10 mouse cellular contexts compared by ENCODE assay signal in the genomic region with DNA sequence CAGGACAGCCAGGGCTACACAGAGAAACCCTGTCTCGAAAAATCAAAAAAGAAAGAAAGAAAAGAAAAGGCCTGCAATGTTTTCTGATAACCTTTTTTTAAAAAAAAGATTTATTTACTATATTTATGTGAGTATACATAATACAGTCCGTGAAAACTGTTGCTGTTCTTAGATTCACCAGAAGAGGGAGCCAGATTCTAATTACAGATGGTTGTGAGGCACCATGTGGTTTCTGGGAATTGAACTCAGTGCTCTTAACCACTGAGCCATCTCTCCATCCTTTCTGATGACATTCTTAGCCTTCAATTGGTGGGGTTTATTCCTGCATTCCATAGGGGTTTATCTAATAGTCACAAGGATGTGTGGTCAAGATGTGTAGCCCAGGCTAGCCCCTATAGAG. TPM values are rescaled to one million over a fixed set of nuclear protein-coding genes. Genes with fewer than 3 reads are reported as not detected.
DNase-seq lines count a peak whose midpoint lies in the region; ATAC-seq and TF ChIP-seq lines count a peak whose summit lies in the region.
"Had no signal": no experiment of that assay in that cellular context is flagged by ENCODE, and none has a peak within 500 bp of the region (broad histone marks: within the 10 kb centered on the region; RNA-seq: fewer than 3 reads in every experiment).

No protein-coding gene starts in this region.

- H3K9me3 ChIP-seq in hindbrain, embryonic 14.5 days (ENCODE audit: control insufficient read depth, low read length) = no peaks in the 10 kb centered on the region
- H3K9me3 ChIP-seq in hindbrain, embryonic 12.5 days (replicated peaks) = no peaks in the 10 kb centered on the region
- H3K9me3 ChIP-seq: embryonic facial prominence, embryonic 12.5 days; neural tube, embryonic 12.5 days had no signal

- no peaks in the 10 kb centered on the region for H3K36me3 ChIP-seq in hindbrain, embryonic 14.5 days (replicated peaks; ENCODE audit: control insufficient read depth, insufficient read depth)
- H3K36me3 ChIP-seq in hindbrain, embryonic 12.5 days = no peaks in the 10 kb centered on the region
- H3K36me3 ChIP-seq in thymus, adult 2 months (ENCODE audit: control insufficient read depth, insufficient read depth, low read length) = no peaks in the 10 kb centered on the region
- H3K36me3 ChIP-seq: embryonic facial prominence, embryonic 12.5 days; neural tube, embryonic 12.5 days had no signal

- TF ChIP-seq CTCF in thymus, adult 2 months (IDR thresholded peaks at IDR 0.05; ENCODE audit: borderline replicate concordance, control insufficient read depth, extremely low read depth, insufficient read depth, low read length, poor library complexity) = no peak

- H3K27me3 ChIP-seq in hindbrain, embryonic 14.5 days (ENCODE audit: control insufficient read depth, insufficient read depth, low read length) = no peaks in the 10 kb centered on the region
- H3K27me3 ChIP-seq in hindbrain, embryonic 12.5 days = no peaks in the 10 kb centered on the region
- H3K27me3 ChIP-seq in thymus, adult 2 months (ENCODE audit: control insufficient read depth, insufficient read depth, low read length) = no peaks in the 10 kb centered on the region
- H3K27me3 ChIP-seq: embryonic facial prominence, embryonic 12.5 days; neural tube, embryonic 12.5 days had no signal

- H3K4me3 ChIP-seq in hindbrain, embryonic 14.5 days (replicated peaks; ENCODE audit: low read length) = no peak overlapping the region
- no peak overlapping the region for H3K4me3 ChIP-seq in hindbrain, embryonic 12.5 days
- H3K4me3 ChIP-seq in thymus, adult 2 months (ENCODE audit: control insufficient read depth, insufficient read depth, low read length) = no peak overlapping the region
- H3K4me3 ChIP-seq: embryonic facial prominence, embryonic 12.5 days; neural tube, embryonic 12.5 days had no signal

- H3K9ac ChIP-seq in hindbrain, embryonic 14.5 days = no peak overlapping the region
- H3K9ac ChIP-seq in hindbrain, embryonic 12.5 days = no peak overlapping the region
- H3K9ac ChIP-seq: embryonic facial prominence, embryonic 12.5 days; neural tube, embryonic 12.5 days had no signal

- no peak for TF ChIP-seq POLR2A in thymus, adult 2 months (IDR thresholded peaks at IDR 0.05; ENCODE audit: control insufficient read depth, extremely low read depth, insufficient read depth, low read length, poor library complexity)

- 0 out of 2 replicates have a peak, but pooled peaks cover 1% of the 10 kb centered on the region for H3K4me1 ChIP-seq in hindbrain, embryonic 14.5 days (replicated peaks; ENCODE audit: control insufficient read depth, insufficient read depth, low read length)
- H3K4me1 ChIP-seq in hindbrain, embryonic 12.5 days = 0 out of 2 replicates have a peak, but pooled peaks cover under 1% of the 10 kb centered on the region
- no peaks in the 10 kb centered on the region for H3K4me1 ChIP-seq in thymus, adult 2 months (replicated peaks; ENCODE audit: control insufficient read depth, insufficient read depth, low read length)
- H3K4me1 ChIP-seq: neural tube, embryonic 12.5 days had no signal

- peak; percentile 73 for DNase-seq in hindbrain, embryonic 14.5 days (ENCODE audit: low spot score)
- peak; percentile 63 for DNase-seq in thymus, adult 2 months
- no peak for DNase-seq in thymus, postnatal 4 days
- peak; percentile 75 for DNase-seq in c-Kit-positive CD71-negative TER-119-negative erythroid progenitor cells, embryonic 14.5 days (ENCODE audit: low read depth)
- DNase-seq in mesoderm, embryonic 11.5 days (ENCODE audit: low read depth, low spot score) = peak; percentile 65
- no peak for DNase-seq in urinary bladder, adult 2 months (ENCODE audit: low spot score)
- DNase-seq in gastrocnemius, postnatal 10 days = no peak

- H3K27ac ChIP-seq in hindbrain, embryonic 14.5 days = no peak overlapping the region
- no peak overlapping the region for H3K27ac ChIP-seq in hindbrain, embryonic 12.5 days
- H3K27ac ChIP-seq in thymus, adult 2 months (ENCODE audit: control insufficient read depth, insufficient read depth, low read length) = no peak overlapping the region
- H3K27ac ChIP-seq: embryonic facial prominence, embryonic 12.5 days; neural tube, embryonic 12.5 days had no signal

- no peak overlapping the region for H3K4me2 ChIP-seq in hindbrain, embryonic 14.5 days (replicated peaks)
- no peak overlapping the region for H3K4me2 ChIP-seq in hindbrain, embryonic 12.5 days (replicated peaks)
- H3K4me2 ChIP-seq: embryonic facial prominence, embryonic 12.5 days; neural tube, embryonic 12.5 days had no signal

- WGBS in hindbrain, embryonic 14.5 days = 9% methylated on average over 2 of the region's 2 CpGs
- 4% methylated on average over 2 of the region's 2 CpGs for WGBS in hindbrain, embryonic 12.5 days
- WGBS in thymus, adult 2 months = 6% methylated on average over 2 of the region's 2 CpGs

- ATAC-seq in hindbrain, embryonic 14.5 days (ENCODE audit: low FRiP score) = no peak
- ATAC-seq in hindbrain, embryonic 12.5 days (ENCODE audit: low FRiP score) = no peak

RNA-seq across cellular contexts. Expression of gene Lasp1, which starts 5.6 kb away (rescaled TPM):
- polyA plus RNA-seq in hindbrain, embryonic 14.5 days (2014; fragmentation: Nextera tagmentation; extraction: Ambion mirVana) = 110 and 126 TPM in 2 replicates
- polyA plus RNA-seq in hindbrain, embryonic 12.5 days (2016; fragmentation: Nextera tagmentation; extraction: Ambion mirVana) = 111 and 120 TPM in 2 replicates
- polyA plus RNA-seq in thymus, adult 2 months (2012; rRNA removed) = 167 and 178 TPM in 2 replicates
- 101 and 108 TPM in 2 replicates for polyA plus RNA-seq in urinary bladder, adult 2 months (2012; rRNA removed)
- 10 to 100 TPM; 46.3 to 68.4 TPM for total RNA-seq in gastrocnemius, postnatal 10 days (2021)

RNA-seq across cellular contexts. Expression of gene Rpl23, which starts 10.9 kb away (rescaled TPM):
- polyA plus RNA-seq in hindbrain, embryonic 14.5 days (2014; fragmentation: Nextera tagmentation; extraction: Ambion mirVana) = 324 and 419 TPM in 2 replicates
- 347 and 376 TPM in 2 replicates for polyA plus RNA-seq in hindbrain, embryonic 12.5 days (2016; fragmentation: Nextera tagmentation; extraction: Ambion mirVana)
- 140 and 154 TPM in 2 replicates for polyA plus RNA-seq in thymus, adult 2 months (2012; rRNA removed)
- polyA plus RNA-seq in urinary bladder, adult 2 months (2012; rRNA removed) = 911 and 1,027 TPM in 2 replicates
- 100 to 1,000 TPM; 793 to 832 TPM for total RNA-seq in gastrocnemius, postnatal 10 days (2021)

RNA-seq across cellular contexts. Expression of gene 1700001P01Rik, which starts 17.4 kb away (rescaled TPM):
- 0.68 TPM in 1 of 2 replicates, not detected in the other for polyA plus RNA-seq in hindbrain, embryonic 14.5 days (2014; fragmentation: Nextera tagmentation; extraction: Ambion mirVana)
- polyA plus RNA-seq in hindbrain, embryonic 12.5 days (2016; fragmentation: Nextera tagmentation; extraction: Ambion mirVana) = 0.68 and 0.98 TPM in 2 replicates
- 0.38 and 0.50 TPM in 2 replicates for polyA plus RNA-seq in thymus, adult 2 months (2012; rRNA removed)
- 0.13 and 0.41 TPM in 2 replicates for polyA plus RNA-seq in urinary bladder, adult 2 months (2012; rRNA removed)
- total RNA-seq in gastrocnemius, postnatal 10 days (2021) = not detected
- polyA plus RNA-seq: embryonic facial prominence, embryonic 12.5 days had no signal

RNA-seq across cellular contexts. Expression of gene Cwc25, which starts 26.8 kb away (rescaled TPM):
- polyA plus RNA-seq in hindbrain, embryonic 14.5 days (2014; fragmentation: Nextera tagmentation; extraction: Ambion mirVana) = 8.1 and 11.2 TPM in 2 replicates
- 22.0 and 25.4 TPM in 2 replicates for polyA plus RNA-seq in hindbrain, embryonic 12.5 days (2016; fragmentation: Nextera tagmentation; extraction: Ambion mirVana)
- polyA plus RNA-seq in thymus, adult 2 months (2012; rRNA removed) = 14.9 and 16.6 TPM in 2 replicates
- 15.3 and 16.6 TPM in 2 replicates for polyA plus RNA-seq in urinary bladder, adult 2 months (2012; rRNA removed)
- total RNA-seq in gastrocnemius, postnatal 10 days (2021) = 1 to 10 TPM; 8.4 to 9.7 TPM

RNA-seq across cellular contexts. Expression of gene B230217C12Rik, which starts 47.4 kb away (rescaled TPM):
- polyA plus RNA-seq in hindbrain, embryonic 14.5 days (2014; fragmentation: Nextera tagmentation; extraction: Ambion mirVana) = 38.2 and 38.8 TPM in 2 replicates
- 14.1 and 14.8 TPM in 2 replicates for polyA plus RNA-seq in hindbrain, embryonic 12.5 days (2016; fragmentation: Nextera tagmentation; extraction: Ambion mirVana)
- polyA plus RNA-seq in thymus, adult 2 months (2012; rRNA removed) = 4.7 and 6.2 TPM in 2 replicates
- polyA plus RNA-seq in urinary bladder, adult 2 months (2012; rRNA removed) = 3.8 and 5.6 TPM in 2 replicates
- total RNA-seq in gastrocnemius, postnatal 10 days (2021) = 1 to 10 TPM in 1 of 2 experiments, under 1 TPM in 1; 0.95 to 1.1 TPM

Comparison
In these comparisons a context has a peak if more than half of its experiments do, and no peak if none do; other contexts are left out.
1. DNase-seq: peak in hindbrain, embryonic 14.5 days (single experiment), thymus, adult 2 months (single experiment), c-Kit-positive CD71-negative TER-119-negative erythroid progenitor cells, embryonic 14.5 days (single experiment) and mesoderm, embryonic 11.5 days (single experiment); none in thymus, postnatal 4 days (single experiment), urinary bladder, adult 2 months (single experiment) and gastrocnemius, postnatal 10 days (single experiment).